Mouse (Mus musculus) limb, embryonic 14.5 days (tissue): ENCODE measurements around the gene Ube2s. TPM values are rescaled to one million over a fixed set of nuclear protein-coding genes. Genes with fewer than 3 reads are reported as not detected.

ENCODE experiments used
- ATAC-seq: fragments of 200-750 bp; cut with Nextera tagmentation; 2 replicates; pipeline ENCODE4 v1.8.0; 2017; ENCODE audit warnings: low read depth, moderate number of reproducible peaks, moderate TSS enrichment; ENCODE audit not compliant: low FRiP score
- DNase-seq: peaks from one replicate; pipeline ENCODE4 v3.0.0-alpha.2; 2015; ENCODE audit warnings: low spot score
- H3K27ac ChIP-seq: fragments of 300-500 bp; sonication (generic); replicated peaks from 2 replicates; pipeline ENCODE4 v1.5.1; 2014; ENCODE audit warnings: low read depth, mild to moderate bottlenecking, low read length, moderate library complexity, mixed read lengths
- H3K27me3 ChIP-seq: fragments of 300-500 bp; sonication (generic); 2 replicates; pipeline ENCODE4 v1.6.1; 2014; ENCODE audit warnings: low read length, mixed read lengths; ENCODE audit not compliant: control insufficient read depth, insufficient read depth
- H3K36me3 ChIP-seq: fragments of 300-500 bp; sonication (generic); 2 replicates; pipeline ENCODE4 v1.6.1; 2014; ENCODE audit warnings: mild to moderate bottlenecking, low read length, moderate library complexity, mixed read lengths; ENCODE audit not compliant: control insufficient read depth, insufficient read depth
- H3K4me1 ChIP-seq: fragments of 300-500 bp; sonication (generic); 2 replicates; pipeline ENCODE4 v1.6.1; 2014; ENCODE audit warnings: antibody characterized with exemption, low read length, mixed read lengths; ENCODE audit not compliant: control insufficient read depth, insufficient read depth
- H3K4me2 ChIP-seq: fragments of 300-500 bp; sonication (generic); replicated peaks from 2 replicates; pipeline ENCODE4 v1.6.1; 2014; ENCODE audit warnings: low read depth, mild to moderate bottlenecking, low read length, moderate library complexity; ENCODE audit not compliant: severe bottlenecking
- H3K4me3 ChIP-seq: fragments of 300-500 bp; sonication (generic); replicated peaks from 2 replicates; pipeline ENCODE4 v1.5.1; 2014; ENCODE audit warnings: low read length
- H3K9ac ChIP-seq: fragments of 300-500 bp; sonication (generic); 2 replicates; pipeline ENCODE4 v1.6.1; 2014; ENCODE audit warnings: mild to moderate bottlenecking, low read depth, low read length, moderate library complexity; ENCODE audit not compliant: severe bottlenecking
- H3K9me3 ChIP-seq: fragments of 300-500 bp; sonication (generic); 2 replicates; pipeline ENCODE4 v1.6.1; 2016; ENCODE audit warnings: low read length; ENCODE audit not compliant: control insufficient read depth
- POLR2A ChIP-seq: fragments of 200-500 bp; IDR thresholded peaks from 2 replicates; pipeline ENCODE4 v1.8.0; 2012; ENCODE audit warnings: inconsistent platforms, mild to moderate bottlenecking, moderate library complexity, borderline replicate concordance; ENCODE audit not compliant: insufficient read depth, insufficient read length; ENCODE audit errors: extremely low read depth
- WGBS: fragments of 180-500 bp; shearing (Covaris S2); extraction: QIAGEN DNeasy Blood & Tissue Kit; methylation state at CpG from one replicate; pipeline ENCODE4 v1.1.7; 2014; 5-methylcytosine and 5-hydroxymethylcytosine counted together
- polyA plus RNA-seq, 2 experiments: library from polyadenylated mRNA; depleted of rRNA in 1 of 2; stranded (reverse) in 1 of 2; unstranded in 1 of 2; fragments of >200 nt; fragmentation: Nextera tagmentation in 1 of 2; extraction: Ambion mirVana in 1 of 2; gene quantifications; 2 replicates each; pipeline versions ENCODE4 v1.2.1 to v1.2.3; 2012 to 2014

Gene Ube2s
- polyA plus RNA-seq, 2 experiments, result 366 to 515 TPM

DNA sequence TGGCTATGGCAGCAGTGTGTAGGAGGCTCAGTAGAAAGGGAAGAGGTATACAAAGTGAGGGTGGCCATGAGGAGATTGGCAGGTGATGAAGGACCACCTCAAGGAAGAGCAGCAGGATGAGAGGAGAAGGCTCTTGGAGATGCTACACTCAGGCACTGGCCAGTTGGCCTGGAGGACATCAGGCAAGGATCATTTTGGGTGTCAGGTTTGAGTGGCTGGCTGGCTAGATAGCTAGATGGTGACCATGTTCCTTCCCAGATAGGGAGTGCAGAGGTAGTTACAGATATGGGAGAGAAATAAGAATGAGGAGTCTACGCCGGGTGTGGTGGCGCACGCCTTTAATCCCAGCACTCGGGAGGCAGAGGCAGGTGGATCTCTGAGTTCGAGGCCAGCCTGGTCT is 67.5 kb downstream of the Ube2s start:
- H3K36me3 ChIP-seq, result peaks cover 52% of the 10 kb centered on the region
- H3K4me3 ChIP-seq, result no peak overlapping the region
- over 99% methylated on average over 6 of the region's 6 CpGs for WGBS
- no peak overlapping the region for H3K27ac ChIP-seq
- no peak for TF ChIP-seq POLR2A
- H3K27me3 ChIP-seq, result no peaks in the 10 kb centered on the region
- H3K4me1 ChIP-seq, result peaks cover 7% of the 10 kb centered on the region
- no peak for DNase-seq
- H3K4me2 ChIP-seq, result no peak overlapping the region
- no peak overlapping the region for H3K9ac ChIP-seq
- no peak for ATAC-seq
- H3K9me3 ChIP-seq, result no peaks in the 10 kb centered on the region

Other genes with a start within 250 kb of the Ube2s start
Only the 30 nearest of the 32 such genes appear.
- 0.03 and 0.26 TPM in 2 replicates for gene Ptprh, start 208.5 kb downstream of the Ube2s start, polyA plus RNA-seq (2012; rRNA removed)
- not detected in 2 replicates for gene Ptprh, start 208.5 kb downstream of the Ube2s start, polyA plus RNA-seq (2014; fragmentation: Nextera tagmentation; extraction: Ambion mirVana)
- 17.2 and 23.1 TPM in 2 replicates for gene Tmem86b, start 181.2 kb downstream of the Ube2s start, polyA plus RNA-seq (2012; rRNA removed)
- 1.4 and 2.3 TPM in 2 replicates for gene Tmem86b, start 181.2 kb downstream of the Ube2s start, polyA plus RNA-seq (2014; fragmentation: Nextera tagmentation; extraction: Ambion mirVana)
- gene Ppp6r1, start 153.6 kb downstream of the Ube2s start, polyA plus RNA-seq (2012; rRNA removed), result 86.9 and 112 TPM in 2 replicates
- gene Ppp6r1, start 153.6 kb downstream of the Ube2s start, polyA plus RNA-seq (2014; fragmentation: Nextera tagmentation; extraction: Ambion mirVana), result 7.9 and 8.7 TPM in 2 replicates
- 55.6 and 72.9 TPM in 2 replicates for gene Hspbp1, start 127.5 kb downstream of the Ube2s start, polyA plus RNA-seq (2012; rRNA removed)
- 77.5 and 82.5 TPM in 2 replicates for gene Hspbp1, start 127.5 kb downstream of the Ube2s start, polyA plus RNA-seq (2014; fragmentation: Nextera tagmentation; extraction: Ambion mirVana)
- 26.4 and 33.0 TPM in 2 replicates for gene Brsk1, start 122.0 kb downstream of the Ube2s start, polyA plus RNA-seq (2012; rRNA removed)
- gene Brsk1, start 122.0 kb downstream of the Ube2s start, polyA plus RNA-seq (2014; fragmentation: Nextera tagmentation; extraction: Ambion mirVana), result 1.3 and 1.7 TPM in 2 replicates
- gene Tmem150b, start 87.3 kb downstream of the Ube2s start, polyA plus RNA-seq (2012; rRNA removed), result 0.17 and 0.24 TPM in 2 replicates
- 0.17 and 0.46 TPM in 2 replicates for gene Tmem150b, start 87.3 kb downstream of the Ube2s start, polyA plus RNA-seq (2014; fragmentation: Nextera tagmentation; extraction: Ambion mirVana)
- gene Kmt5c, start 72.5 kb downstream of the Ube2s start, polyA plus RNA-seq (2012; rRNA removed), result 161 and 223 TPM in 2 replicates
- 44.4 and 51.2 TPM in 2 replicates for gene Kmt5c, start 72.5 kb downstream of the Ube2s start, polyA plus RNA-seq (2014; fragmentation: Nextera tagmentation; extraction: Ambion mirVana)
- 91.7 and 127 TPM in 2 replicates for gene Cox6b2, start 59.5 kb downstream of the Ube2s start, polyA plus RNA-seq (2012; rRNA removed)
- 44.7 and 48.9 TPM in 2 replicates for gene Cox6b2, start 59.5 kb downstream of the Ube2s start, polyA plus RNA-seq (2014; fragmentation: Nextera tagmentation; extraction: Ambion mirVana)
- 0.03 TPM in 1 of 2 replicates, not detected in the other for gene Fam71e2, start 41.3 kb downstream of the Ube2s start, polyA plus RNA-seq (2012; rRNA removed)
- not detected in 2 replicates for gene Fam71e2, start 41.3 kb downstream of the Ube2s start, polyA plus RNA-seq (2014; fragmentation: Nextera tagmentation; extraction: Ambion mirVana)
- 0.33 and 0.63 TPM in 2 replicates for gene Il11, start 29.7 kb downstream of the Ube2s start, polyA plus RNA-seq (2012; rRNA removed)
- gene Il11, start 29.7 kb downstream of the Ube2s start, polyA plus RNA-seq (2014; fragmentation: Nextera tagmentation; extraction: Ambion mirVana), result 0.22 TPM in 1 of 2 replicates, not detected in the other
- not detected in 2 replicates for gene Tmem190, start 29.7 kb downstream of the Ube2s start, polyA plus RNA-seq (2012; rRNA removed)
- gene Tmem190, start 29.7 kb downstream of the Ube2s start, polyA plus RNA-seq (2014; fragmentation: Nextera tagmentation; extraction: Ambion mirVana), result not detected in 2 replicates
- 10.1 and 15.2 TPM in 2 replicates for gene Tmem238, start 22.9 kb downstream of the Ube2s start, polyA plus RNA-seq (2012; rRNA removed)
- gene Tmem238, start 22.9 kb downstream of the Ube2s start, polyA plus RNA-seq (2014; fragmentation: Nextera tagmentation; extraction: Ambion mirVana), result 8.1 and 9.6 TPM in 2 replicates
- 486 and 665 TPM in 2 replicates for gene Rpl28, start 19.7 kb downstream of the Ube2s start, polyA plus RNA-seq (2012; rRNA removed)
- gene Rpl28, start 19.7 kb downstream of the Ube2s start, polyA plus RNA-seq (2014; fragmentation: Nextera tagmentation; extraction: Ambion mirVana), result 253 and 275 TPM in 2 replicates
- 4.2 and 5.1 TPM in 2 replicates for gene Shisa7, start 32.1 kb upstream of the Ube2s start, polyA plus RNA-seq (2012; rRNA removed)
- gene Shisa7, start 32.1 kb upstream of the Ube2s start, polyA plus RNA-seq (2014; fragmentation: Nextera tagmentation; extraction: Ambion mirVana), result 0.43 and 0.54 TPM in 2 replicates
- gene Isoc2b, start 57.7 kb upstream of the Ube2s start, polyA plus RNA-seq (2012; rRNA removed), result 7.4 and 11.0 TPM in 2 replicates
- gene Isoc2b, start 57.7 kb upstream of the Ube2s start, polyA plus RNA-seq (2014; fragmentation: Nextera tagmentation; extraction: Ambion mirVana), result 9.7 and 9.9 TPM in 2 replicates
- 13.6 and 16.7 TPM in 2 replicates for gene Isoc2a, start 64.6 kb upstream of the Ube2s start, polyA plus RNA-seq (2012; rRNA removed)
- gene Isoc2a, start 64.6 kb upstream of the Ube2s start, polyA plus RNA-seq (2014; fragmentation: Nextera tagmentation; extraction: Ambion mirVana), result 1.1 and 1.3 TPM in 2 replicates
- 0.15 and 0.22 TPM in 2 replicates for gene Gm36210, start 93.9 kb upstream of the Ube2s start, polyA plus RNA-seq (2012; rRNA removed)
- not detected in 2 replicates for gene Gm36210, start 93.9 kb upstream of the Ube2s start, polyA plus RNA-seq (2014; fragmentation: Nextera tagmentation; extraction: Ambion mirVana)
- gene Zfp628, start 102.6 kb upstream of the Ube2s start, polyA plus RNA-seq (2012; rRNA removed), result 13.4 and 22.3 TPM in 2 replicates
- 4.0 and 4.6 TPM in 2 replicates for gene Zfp628, start 102.6 kb upstream of the Ube2s start, polyA plus RNA-seq (2014; fragmentation: Nextera tagmentation; extraction: Ambion mirVana)
- 7.6 and 10.0 TPM in 2 replicates for gene Nat14, start 109.4 kb upstream of the Ube2s start, polyA plus RNA-seq (2012; rRNA removed)
- 0.92 and 1.9 TPM in 2 replicates for gene Nat14, start 109.4 kb upstream of the Ube2s start, polyA plus RNA-seq (2014; fragmentation: Nextera tagmentation; extraction: Ambion mirVana)
- 38.1 and 48.4 TPM in 2 replicates for gene Ssc5d, start 113.2 kb upstream of the Ube2s start, polyA plus RNA-seq (2012; rRNA removed)
- 13.2 and 13.6 TPM in 2 replicates for gene Ssc5d, start 113.2 kb upstream of the Ube2s start, polyA plus RNA-seq (2014; fragmentation: Nextera tagmentation; extraction: Ambion mirVana)
- gene Sbk2, start 151.8 kb upstream of the Ube2s start, polyA plus RNA-seq (2012; rRNA removed), result 0.45 and 0.74 TPM in 2 replicates
- gene Sbk2, start 151.8 kb upstream of the Ube2s start, polyA plus RNA-seq (2014; fragmentation: Nextera tagmentation; extraction: Ambion mirVana), result 0.37 and 1.1 TPM in 2 replicates
- 0.15 and 0.28 TPM in 2 replicates for gene Sbk3, start 158.6 kb upstream of the Ube2s start, polyA plus RNA-seq (2012; rRNA removed)
- 0.06 and 0.12 TPM in 2 replicates for gene Sbk3, start 158.6 kb upstream of the Ube2s start, polyA plus RNA-seq (2014; fragmentation: Nextera tagmentation; extraction: Ambion mirVana)
- 97.6 and 196 TPM in 2 replicates for gene Zfp579, start 183.6 kb upstream of the Ube2s start, polyA plus RNA-seq (2012; rRNA removed)
- gene Zfp579, start 183.6 kb upstream of the Ube2s start, polyA plus RNA-seq (2014; fragmentation: Nextera tagmentation; extraction: Ambion mirVana), result 30.3 and 39.0 TPM in 2 replicates
- gene Zfp524, start 201.8 kb upstream of the Ube2s start, polyA plus RNA-seq (2012; rRNA removed), result 17.0 and 20.9 TPM in 2 replicates
- 12.1 and 16.7 TPM in 2 replicates for gene Zfp524, start 201.8 kb upstream of the Ube2s start, polyA plus RNA-seq (2014; fragmentation: Nextera tagmentation; extraction: Ambion mirVana)
- 42.4 and 50.8 TPM in 2 replicates for gene Fiz1, start 202.1 kb upstream of the Ube2s start, polyA plus RNA-seq (2012; rRNA removed)
- 37.5 and 42.0 TPM in 2 replicates for gene Fiz1, start 202.1 kb upstream of the Ube2s start, polyA plus RNA-seq (2014; fragmentation: Nextera tagmentation; extraction: Ambion mirVana)
- gene Gm44973, start 202.9 kb upstream of the Ube2s start, polyA plus RNA-seq (2012; rRNA removed), result not detected in 2 replicates
- gene Gm44973, start 202.9 kb upstream of the Ube2s start, polyA plus RNA-seq (2014; fragmentation: Nextera tagmentation; extraction: Ambion mirVana), result 0.57 and 1.9 TPM in 2 replicates
- gene Zfp865, start 207.8 kb upstream of the Ube2s start, polyA plus RNA-seq (2012; rRNA removed), result 53.2 and 72.3 TPM in 2 replicates
- 6.6 and 7.8 TPM in 2 replicates for gene Zfp865, start 207.8 kb upstream of the Ube2s start, polyA plus RNA-seq (2014; fragmentation: Nextera tagmentation; extraction: Ambion mirVana)
- 48.1 and 49.4 TPM in 2 replicates for gene Ccdc106, start 208.0 kb upstream of the Ube2s start, polyA plus RNA-seq (2012; rRNA removed)
- gene Ccdc106, start 208.0 kb upstream of the Ube2s start, polyA plus RNA-seq (2014; fragmentation: Nextera tagmentation; extraction: Ambion mirVana), result 36.7 and 37.3 TPM in 2 replicates
- not detected in 2 replicates for gene 4632433K11Rik, start 221.5 kb upstream of the Ube2s start, polyA plus RNA-seq (2012; rRNA removed)
- not detected in 2 replicates for gene 4632433K11Rik, start 221.5 kb upstream of the Ube2s start, polyA plus RNA-seq (2014; fragmentation: Nextera tagmentation; extraction: Ambion mirVana)
- 6.5 and 6.8 TPM in 2 replicates for gene Zfp784, start 225.9 kb upstream of the Ube2s start, polyA plus RNA-seq (2012; rRNA removed)
- gene Zfp784, start 225.9 kb upstream of the Ube2s start, polyA plus RNA-seq (2014; fragmentation: Nextera tagmentation; extraction: Ambion mirVana), result 5.6 and 6.3 TPM in 2 replicates